Mouse (Mus musculus): ENCODE data around the gene Pef1. TPM values are rescaled to one million over a fixed set of nuclear protein-coding genes. Genes with fewer than 3 reads are reported as not detected.

Pef1 gene
- polyA plus RNA-seq, 1 experiment, result 56.9 TPM

DNA sequence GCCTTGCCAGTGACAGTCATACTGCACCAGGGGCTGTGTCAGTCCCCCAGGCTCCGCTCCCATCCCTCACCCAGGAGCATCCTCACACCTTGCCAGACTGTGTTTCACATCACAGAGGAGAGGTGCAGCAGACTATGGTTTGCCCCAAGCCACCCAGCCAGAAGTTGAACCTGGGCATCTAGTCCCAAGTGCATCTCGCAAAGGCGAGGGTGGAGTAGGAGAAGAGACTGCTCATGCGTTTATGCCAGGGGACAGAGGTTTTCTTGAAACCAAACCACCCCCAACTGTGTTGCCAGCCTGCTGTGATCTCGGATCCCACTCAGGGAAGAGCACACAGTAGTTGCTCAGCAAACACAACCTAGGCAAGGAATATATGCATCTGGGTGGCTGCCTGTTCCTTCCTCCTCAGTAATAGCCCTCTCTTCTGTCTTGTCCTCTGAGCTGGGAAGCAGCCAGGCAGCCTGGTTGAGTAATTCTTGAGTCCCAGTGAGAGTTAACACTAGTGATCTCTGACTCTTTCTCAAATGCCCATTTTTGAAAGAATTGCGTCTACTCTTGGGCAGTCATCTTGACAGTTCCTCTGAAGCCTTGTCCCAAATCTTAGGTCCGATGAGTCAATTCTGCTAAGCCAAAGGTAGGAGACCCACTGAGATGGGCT lies 29.2 kb downstream of the Pef1 start:
- Histone ChIP-seq H3K4me1 (ENCODE audit: control insufficient read depth, insufficient read depth, low read length) (no peaks in the 10 kb centered on the region), H3K9ac (ENCODE audit: low read depth, poor library complexity, severe bottlenecking) (no peak overlapping the region), H3K27me3 (ENCODE audit: control insufficient read depth, insufficient read depth, low read length, poor library complexity, severe bottlenecking) (no peaks in the 10 kb centered on the region), H3K36me3 (ENCODE audit: control insufficient read depth, insufficient read depth, low read length, poor library complexity, severe bottlenecking) (no peaks in the 10 kb centered on the region), H3K9me3 (replicated peaks; ENCODE audit: control insufficient read depth, insufficient read depth, low read length, poor library complexity, severe bottlenecking) (no peaks in the 10 kb centered on the region), H3K4me3 (ENCODE audit: low read depth, low read length) (no peak overlapping the region), H3K27ac (ENCODE audit: insufficient read depth, low read length) (no peak overlapping the region)
- TF ChIP-seq CTCF (IDR thresholded peaks at IDR 0.05; ENCODE audit: low read depth, low read length), result no peak
- no peak for TF ChIP-seq POLR2A (IDR thresholded peaks at IDR 0.05; ENCODE audit: insufficient read depth, low read length)
- no peak for TF ChIP-seq EP300 (IDR thresholded peaks at IDR 0.05; ENCODE audit: insufficient read depth, low read depth, low read length)

DNA sequence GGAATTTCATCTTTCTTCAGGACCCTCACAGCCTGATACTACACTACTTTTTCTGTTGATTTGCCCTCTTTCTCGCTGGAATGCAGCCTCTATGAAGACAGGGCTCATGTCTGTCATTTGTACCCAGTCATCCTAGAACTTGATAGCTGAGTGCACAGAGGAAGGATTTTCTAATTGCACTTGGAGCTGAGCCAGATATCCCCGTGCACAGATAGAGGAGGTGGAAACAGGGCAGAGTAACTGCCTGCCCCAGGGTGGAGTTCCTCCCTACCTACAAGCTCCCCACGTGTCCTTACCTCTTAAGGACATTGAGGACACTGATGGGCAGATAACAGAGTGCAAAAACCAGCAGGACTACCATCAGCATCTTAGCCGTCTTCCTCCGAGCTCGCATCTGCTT lies 31.0 kb downstream of the Pef1 start:
- H3K4me1 ChIP-seq (ENCODE audit: control insufficient read depth, insufficient read depth, low read length), result no peaks in the 10 kb centered on the region
- H3K27me3 ChIP-seq (ENCODE audit: control insufficient read depth, insufficient read depth, low read length, poor library complexity, severe bottlenecking), result no peaks in the 10 kb centered on the region
- H3K27ac ChIP-seq (ENCODE audit: insufficient read depth, low read length), result no peak overlapping the region
- no peak overlapping the region for H3K4me3 ChIP-seq (ENCODE audit: low read depth, low read length)
- H3K9me3 ChIP-seq (replicated peaks; ENCODE audit: control insufficient read depth, insufficient read depth, low read length, poor library complexity, severe bottlenecking), result no peaks in the 10 kb centered on the region
- no peak overlapping the region for H3K9ac ChIP-seq (ENCODE audit: low read depth, poor library complexity, severe bottlenecking)
- TF ChIP-seq POLR2A (IDR thresholded peaks at IDR 0.05; ENCODE audit: insufficient read depth, low read length), result no peak
- TF ChIP-seq CTCF (IDR thresholded peaks at IDR 0.05; ENCODE audit: low read depth, low read length), result no peak
- TF ChIP-seq EP300 (IDR thresholded peaks at IDR 0.05; ENCODE audit: insufficient read depth, low read depth, low read length), result no peak
- H3K36me3 ChIP-seq (ENCODE audit: control insufficient read depth, insufficient read depth, low read length, poor library complexity, severe bottlenecking), result no peaks in the 10 kb centered on the region

DNA sequence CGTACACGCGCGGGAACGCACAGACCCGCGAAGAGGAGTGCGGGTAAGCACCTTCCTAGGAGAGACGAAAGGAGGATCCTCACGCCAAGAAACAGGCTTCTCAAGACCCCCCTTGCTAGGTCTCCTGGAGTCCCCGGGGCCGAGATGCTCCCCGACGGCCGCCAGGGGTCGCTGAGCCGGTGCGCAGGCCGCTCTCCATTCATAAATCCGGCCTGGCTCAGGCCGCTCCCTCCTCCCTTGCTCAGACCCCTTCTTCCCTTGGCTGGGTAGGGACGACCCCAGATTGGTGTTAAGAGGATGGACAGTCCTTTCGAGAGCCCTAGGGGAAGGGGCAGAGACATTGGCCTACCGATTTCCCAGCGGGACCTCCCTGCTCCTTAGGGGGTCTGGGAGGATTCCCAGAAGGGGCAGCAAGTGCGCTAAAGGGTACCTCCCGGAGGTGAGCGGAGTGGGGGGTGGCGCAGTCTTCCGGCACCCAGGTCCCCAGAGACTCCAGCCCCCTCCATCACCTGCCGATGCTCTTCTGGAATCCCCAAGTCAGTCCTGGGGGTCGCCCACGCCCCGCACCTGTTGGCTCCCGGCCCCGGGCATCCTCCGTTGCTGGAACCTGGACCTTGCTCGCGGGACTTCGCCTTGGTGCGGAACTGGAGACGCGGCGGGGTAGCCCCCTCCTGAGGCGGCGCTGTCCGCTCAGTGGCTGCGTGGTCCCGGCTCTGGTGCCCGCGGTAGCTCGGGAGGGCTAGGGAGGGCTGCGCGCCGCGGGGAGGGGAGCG lies 36.3 kb downstream of the Pef1 start:
- no peak overlapping the region for H3K27ac ChIP-seq (ENCODE audit: insufficient read depth, low read length)
- no peaks in the 10 kb centered on the region for H3K9me3 ChIP-seq (replicated peaks; ENCODE audit: control insufficient read depth, insufficient read depth, low read length, poor library complexity, severe bottlenecking)
- H3K27me3 ChIP-seq (ENCODE audit: control insufficient read depth, insufficient read depth, low read length, poor library complexity, severe bottlenecking), result no peaks in the 10 kb centered on the region
- peak overlapping the region; percentile 75 for H3K4me3 ChIP-seq (ENCODE audit: low read depth, low read length)
- H3K36me3 ChIP-seq (ENCODE audit: control insufficient read depth, insufficient read depth, low read length, poor library complexity, severe bottlenecking), result no peaks in the 10 kb centered on the region
- TF ChIP-seq CTCF (IDR thresholded peaks at IDR 0.05; ENCODE audit: low read depth, low read length), result peak; percentile 78
- no peak for TF ChIP-seq EP300 (IDR thresholded peaks at IDR 0.05; ENCODE audit: insufficient read depth, low read depth, low read length)
- H3K9ac ChIP-seq (ENCODE audit: low read depth, poor library complexity, severe bottlenecking), result peak overlapping the region; percentile 44
- H3K4me1 ChIP-seq (ENCODE audit: control insufficient read depth, insufficient read depth, low read length), result no peaks in the 10 kb centered on the region

- no peak within 1 kb of the TSS for H3K27ac ChIP-seq (ENCODE audit: insufficient read depth, low read length)
- H3K27me3 ChIP-seq (ENCODE audit: control insufficient read depth, insufficient read depth, low read length, poor library complexity, severe bottlenecking), result no peaks in the 10 kb centered on the region
- TF ChIP-seq EP300 (IDR thresholded peaks at IDR 0.05; ENCODE audit: insufficient read depth, low read depth, low read length) (no peak), CTCF (IDR thresholded peaks at IDR 0.05; ENCODE audit: low read depth, low read length) (no peak), POLR2A (IDR thresholded peaks at IDR 0.05; ENCODE audit: insufficient read depth, low read length) (no peak)
- H3K9ac ChIP-seq (ENCODE audit: low read depth, poor library complexity, severe bottlenecking), result peak within 1 kb of the TSS; percentile 44
- no peaks in the 10 kb centered on the region for H3K36me3 ChIP-seq (ENCODE audit: control insufficient read depth, insufficient read depth, low read length, poor library complexity, severe bottlenecking)
- H3K9me3 ChIP-seq (replicated peaks; ENCODE audit: control insufficient read depth, insufficient read depth, low read length, poor library complexity, severe bottlenecking), result no peaks in the 10 kb centered on the region
- H3K4me3 ChIP-seq (ENCODE audit: low read depth, low read length), result peak within 1 kb of the TSS; percentile 75
- no peaks in the 10 kb centered on the region for H3K4me1 ChIP-seq (ENCODE audit: control insufficient read depth, insufficient read depth, low read length)
These were observed 36.8 kb downstream of the Pef1 start, which contains the start of gene Hcrtr1 for GRCm38 (mm10) chr4:130139214-130139492. Hcrtr1 (minus strand) TSS chr4:130139359.

- H3K4me1 ChIP-seq (ENCODE audit: control insufficient read depth, insufficient read depth, low read length), result no peaks in the 10 kb centered on the region
- TF ChIP-seq CTCF (IDR thresholded peaks at IDR 0.05; ENCODE audit: low read depth, low read length) (no peak), POLR2A (IDR thresholded peaks at IDR 0.05; ENCODE audit: insufficient read depth, low read length) (no peak), EP300 (IDR thresholded peaks at IDR 0.05; ENCODE audit: insufficient read depth, low read depth, low read length) (no peak)
- H3K27ac ChIP-seq (ENCODE audit: insufficient read depth, low read length), result no peak overlapping the region
- H3K9ac ChIP-seq (ENCODE audit: low read depth, poor library complexity, severe bottlenecking), result no peak overlapping the region
- no peaks in the 10 kb centered on the region for H3K36me3 ChIP-seq (ENCODE audit: control insufficient read depth, insufficient read depth, low read length, poor library complexity, severe bottlenecking)
- no peak overlapping the region for H3K4me3 ChIP-seq (ENCODE audit: low read depth, low read length)
- no peaks in the 10 kb centered on the region for H3K27me3 ChIP-seq (ENCODE audit: control insufficient read depth, insufficient read depth, low read length, poor library complexity, severe bottlenecking)
- no peaks in the 10 kb centered on the region for H3K9me3 ChIP-seq (replicated peaks; ENCODE audit: control insufficient read depth, insufficient read depth, low read length, poor library complexity, severe bottlenecking)
These were observed 38.6 kb downstream of the Pef1 start for GRCm38 (mm10) chr4:130140992-130141402.

DNA sequence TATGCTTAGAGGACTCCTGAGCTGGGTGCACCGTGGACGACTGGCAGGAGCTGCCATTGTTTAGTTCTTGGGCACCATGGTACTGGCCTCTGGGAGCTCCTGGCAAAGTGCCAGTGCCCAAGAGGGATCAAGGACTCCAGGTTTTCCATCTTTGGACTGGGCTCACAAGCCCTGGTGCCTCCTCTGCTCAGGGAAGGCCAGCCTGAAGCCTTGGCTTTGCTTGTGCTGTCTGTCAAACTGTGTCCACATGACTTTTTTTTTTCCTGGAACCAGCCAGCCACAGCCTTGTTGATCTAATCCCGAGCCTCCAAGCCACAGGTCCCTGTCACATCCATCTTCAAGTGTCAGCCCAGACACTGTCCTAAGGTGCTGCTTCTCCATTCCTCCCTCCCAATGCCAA lies 39.4 kb downstream of the Pef1 start:
- Histone ChIP-seq H3K4me1 (ENCODE audit: control insufficient read depth, insufficient read depth, low read length) (no peaks in the 10 kb centered on the region), H3K27ac (ENCODE audit: insufficient read depth, low read length) (no peak overlapping the region), H3K4me3 (ENCODE audit: low read depth, low read length) (no peak overlapping the region), H3K27me3 (ENCODE audit: control insufficient read depth, insufficient read depth, low read length, poor library complexity, severe bottlenecking) (no peaks in the 10 kb centered on the region), H3K36me3 (ENCODE audit: control insufficient read depth, insufficient read depth, low read length, poor library complexity, severe bottlenecking) (no peaks in the 10 kb centered on the region), H3K9me3 (replicated peaks; ENCODE audit: control insufficient read depth, insufficient read depth, low read length, poor library complexity, severe bottlenecking) (no peaks in the 10 kb centered on the region), H3K9ac (ENCODE audit: low read depth, poor library complexity, severe bottlenecking) (no peak overlapping the region)
- TF ChIP-seq POLR2A (IDR thresholded peaks at IDR 0.05; ENCODE audit: insufficient read depth, low read length) (no peak), EP300 (IDR thresholded peaks at IDR 0.05; ENCODE audit: insufficient read depth, low read depth, low read length) (no peak), CTCF (IDR thresholded peaks at IDR 0.05; ENCODE audit: low read depth, low read length) (no peak)

Data from ES-Bruce4 (cell line).